Mouse (Mus musculus) forebrain, postnatal 0 days (tissue): ENCODE results near the gene Lgr4. TPM values are rescaled to one million over a fixed set of nuclear protein-coding genes. Genes with fewer than 3 reads are reported as not detected.
A peak's percentile ranks its signal among the peaks of the same experiment; 100 is the strongest.

Source experiments
- ATAC-seq: fragments of 200-750 bp; cut with Nextera tagmentation; 2 replicates; pipeline ENCODE4 v1.8.0; 2017; ENCODE audit warnings: mild to moderate bottlenecking, moderate library complexity
- DNase-seq: peaks from one replicate; pipeline ENCODE4 v3.0.0-alpha.2; 2015
- H3K27ac ChIP-seq: fragments of 300-500 bp; sonication (generic); 2 replicates; pipeline ENCODE4 v1.5.1; 2014; ENCODE audit warnings: low read depth, mild to moderate bottlenecking, antibody characterized with exemption, low read length, moderate library complexity, mixed read lengths
- H3K27me3 ChIP-seq: fragments of 300-500 bp; sonication (generic); 2 replicates; pipeline ENCODE4 v1.6.1; 2014; ENCODE audit warnings: mild to moderate bottlenecking, low read length, mixed read lengths; ENCODE audit not compliant: insufficient read depth
- H3K36me3 ChIP-seq: fragments of 300-500 bp; sonication (generic); 2 replicates; pipeline ENCODE4 v1.6.1; 2014; ENCODE audit warnings: mild to moderate bottlenecking, moderate library complexity; ENCODE audit not compliant: insufficient read depth
- H3K4me1 ChIP-seq: fragments of 300-500 bp; sonication (generic); 2 replicates; pipeline ENCODE4 v1.6.1; 2014; ENCODE audit warnings: antibody characterized with exemption; ENCODE audit not compliant: insufficient read depth
- H3K4me2 ChIP-seq: fragments of 300-500 bp; sonication (generic); 2 replicates; pipeline ENCODE4 v1.6.1; 2014; ENCODE audit warnings: low read depth, mild to moderate bottlenecking, moderate library complexity
- H3K4me3 ChIP-seq: fragments of 300-500 bp; sonication (generic); 2 replicates; pipeline ENCODE4 v1.5.1; 2014; ENCODE audit warnings: low read depth, low read length, mixed read lengths
- H3K9ac ChIP-seq: fragments of 300-500 bp; sonication (generic); 2 replicates; pipeline ENCODE4 v1.6.1; 2014; ENCODE audit warnings: mild to moderate bottlenecking
- H3K9me3 ChIP-seq: fragments of 300-500 bp; sonication (generic); 2 replicates; pipeline ENCODE4 v1.6.1; 2016; ENCODE audit warnings: low read length
- CTCF ChIP-seq: sonication (generic); IDR thresholded peaks from 2 replicates; pipeline ENCODE4 v1.5.1; 2016; ENCODE audit warnings: antibody characterized with exemption, control low read depth, low read depth
- WGBS: fragments of 180-500 bp; shearing (Covaris S2); extraction: QIAGEN DNeasy Blood & Tissue Kit; methylation state at CpG from one replicate; pipeline ENCODE4 v1.1.7; 2014; 5-methylcytosine and 5-hydroxymethylcytosine counted together
- polyA plus RNA-seq: library from polyadenylated mRNA; unstranded; fragments of >200 nt; fragmentation: Nextera tagmentation; extraction: Ambion mirVana; gene quantifications from 2 replicates; pipeline ENCODE4 v1.2.1, GENCODE M21; 2015
- total RNA-seq: library from RNA; depleted of rRNA; stranded (reverse); fragments of >200 nt; gene quantifications from 2 replicates; pipeline ENCODE4 v1.2.3, GENCODE M21; 2014

Gene Lgr4
- total and polyA plus RNA-seq, 2 experiments from 2014 or later = 5.6 to 26.7 TPM

DNA sequence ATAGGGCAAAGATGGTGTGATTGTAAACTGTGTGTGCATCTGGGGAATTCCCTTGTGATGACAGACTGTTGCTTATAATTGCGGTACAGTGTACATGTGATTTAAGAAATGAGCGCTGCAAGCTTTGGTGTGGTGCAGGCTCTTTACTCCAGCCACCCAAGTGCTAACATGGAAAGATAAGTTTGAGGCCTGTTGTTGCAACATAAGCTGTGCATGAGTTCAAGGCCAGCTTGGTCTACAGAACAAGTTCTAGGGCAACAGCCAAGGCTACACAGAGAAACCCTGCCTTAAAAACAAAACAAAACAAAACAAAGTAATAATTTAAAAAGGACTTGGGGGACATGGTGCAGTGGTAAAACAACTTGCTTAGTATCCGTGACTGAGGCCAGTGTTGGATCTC lies 17.7 kb downstream of the Lgr4 start:
- H3K4me1 ChIP-seq = no peaks in the 10 kb centered on the region
- H3K27ac ChIP-seq = no peak overlapping the region
- no peak overlapping the region for H3K9ac ChIP-seq
- 95% methylated on average over 3 of the region's 3 CpGs for WGBS
- DNase-seq (no peak), ATAC-seq (no peak)
- H3K4me2 ChIP-seq = no peak overlapping the region
- H3K4me3 ChIP-seq = no peak overlapping the region
- H3K27me3 ChIP-seq = peaks cover 4% of the 10 kb centered on the region; the same call in 1 of the 2 replicates
- H3K9me3 ChIP-seq = no peaks in the 10 kb centered on the region
- no peak for TF ChIP-seq CTCF
- no peaks in the 10 kb centered on the region for H3K36me3 ChIP-seq

GRCm38 (mm10) chr2:109935754-109936409 lies 18.4 kb downstream of the Lgr4 start:
- ATAC-seq (no peak), DNase-seq (no peak)
- no peak overlapping the region for H3K27ac ChIP-seq
- H3K4me1 ChIP-seq = no peaks in the 10 kb centered on the region
- no peak for TF ChIP-seq CTCF
- H3K9me3 ChIP-seq = no peaks in the 10 kb centered on the region
- 54% methylated on average over 11 of the region's 11 CpGs for WGBS
- H3K9ac ChIP-seq = no peak overlapping the region
- no peaks in the 10 kb centered on the region for H3K36me3 ChIP-seq
- H3K27me3 ChIP-seq = peaks cover 4% of the 10 kb centered on the region; the same call in 1 of the 2 replicates
- H3K4me3 ChIP-seq = no peak overlapping the region
- no peak overlapping the region for H3K4me2 ChIP-seq

GRCm38 (mm10) chr2:109936410-109936755 lies 18.9 kb downstream of the Lgr4 start:
- H3K27me3 ChIP-seq = peaks cover 4% of the 10 kb centered on the region; the same call in 1 of the 2 replicates
- H3K4me3 ChIP-seq = no peak overlapping the region
- WGBS = 30% methylated on average over 2 of the region's 2 CpGs
- no peak overlapping the region for H3K27ac ChIP-seq
- H3K9me3 ChIP-seq = no peaks in the 10 kb centered on the region
- H3K4me2 ChIP-seq = no peak overlapping the region
- H3K4me1 ChIP-seq = no peaks in the 10 kb centered on the region
- ATAC-seq = no peak
- no peak overlapping the region for H3K9ac ChIP-seq
- no peaks in the 10 kb centered on the region for H3K36me3 ChIP-seq
- no peak for TF ChIP-seq CTCF
- no peak for DNase-seq

DNA sequence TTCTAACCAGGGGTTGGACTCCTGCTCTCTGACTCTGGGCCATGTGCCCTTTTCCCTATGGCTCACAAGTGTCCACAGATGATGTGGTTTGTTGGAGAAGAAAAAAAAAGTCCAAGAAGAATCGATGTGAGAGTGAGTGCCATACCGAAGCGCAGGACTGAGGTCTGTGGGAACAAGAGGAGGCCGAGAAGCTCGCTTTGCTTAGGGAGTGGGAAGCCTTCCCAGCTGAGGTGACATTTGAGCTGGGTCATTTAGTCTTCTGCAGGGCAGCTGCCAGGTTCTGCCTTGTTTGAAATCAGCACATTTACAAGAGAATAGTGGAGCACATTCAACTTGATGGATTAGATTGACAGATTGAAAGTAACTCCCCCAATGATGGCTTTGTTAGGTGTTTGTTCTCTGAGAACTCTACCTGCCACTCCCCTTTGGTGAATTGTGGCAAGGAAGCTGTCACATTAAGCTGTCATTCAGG lies 24.6 kb downstream of the Lgr4 start:
- ATAC-seq (peak; percentile 54; the same call in 1 of the 2 replicates), DNase-seq (no peak)
- no peaks in the 10 kb centered on the region for H3K36me3 ChIP-seq
- no peak overlapping the region for H3K4me2 ChIP-seq
- peaks cover 26% of the 10 kb centered on the region for H3K27me3 ChIP-seq
- H3K4me1 ChIP-seq = peaks cover 8% of the 10 kb centered on the region; the same call in 1 of the 2 replicates
- TF ChIP-seq CTCF = no peak
- 16% methylated on average over 5 of the region's 5 CpGs for WGBS
- H3K9me3 ChIP-seq = no peaks in the 10 kb centered on the region
- no peak overlapping the region for H3K9ac ChIP-seq
- no peak overlapping the region for H3K27ac ChIP-seq
- H3K4me3 ChIP-seq = no peak overlapping the region

DNA sequence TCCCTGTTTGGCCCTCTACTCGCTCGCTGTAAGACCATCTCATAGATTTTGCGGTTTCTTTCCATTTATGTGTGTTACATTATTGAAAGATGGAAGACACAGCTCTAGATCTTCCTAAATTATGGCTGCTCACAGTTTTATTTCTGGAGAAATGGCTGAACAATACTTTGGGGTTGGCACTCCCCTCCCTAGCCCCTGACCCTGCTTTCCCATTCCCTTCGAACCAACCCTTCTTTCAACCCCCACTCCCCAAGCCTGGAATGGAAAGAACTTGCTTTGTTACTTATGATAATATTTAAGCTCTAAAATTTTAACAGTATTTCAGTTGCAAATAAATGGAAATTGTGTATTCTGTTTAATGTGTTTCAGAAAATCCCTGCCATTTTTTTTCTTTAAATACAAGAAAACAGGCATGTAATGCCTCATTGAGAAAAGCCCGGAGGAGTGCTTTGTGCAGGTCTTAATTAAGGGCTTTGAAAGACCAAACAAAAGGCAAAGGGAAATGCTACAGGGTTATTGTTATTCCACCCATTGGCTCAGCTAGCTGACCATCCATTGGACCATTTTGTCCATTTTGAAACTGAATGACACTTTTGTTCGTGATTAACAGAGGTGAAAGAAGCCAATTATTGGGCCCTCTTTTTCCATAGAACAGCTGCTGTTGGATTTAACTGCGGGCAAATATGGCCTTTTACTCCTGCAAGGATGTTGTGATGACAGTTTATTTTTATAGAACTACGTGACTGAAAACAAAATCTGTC lies 25.5 kb downstream of the Lgr4 start:
- no peaks in the 10 kb centered on the region for H3K36me3 ChIP-seq
- no peak for TF ChIP-seq CTCF
- no peak overlapping the region for H3K4me3 ChIP-seq
- peaks cover 27% of the 10 kb centered on the region for H3K27me3 ChIP-seq
- WGBS = 19% methylated on average over 8 of the region's 8 CpGs
- H3K4me1 ChIP-seq = peaks cover 8% of the 10 kb centered on the region; the same call in 1 of the 2 replicates
- H3K9ac ChIP-seq = no peak overlapping the region
- H3K27ac ChIP-seq = no peak overlapping the region
- ATAC-seq (peak; percentile 71), DNase-seq (peak; percentile 34)
- no peaks in the 10 kb centered on the region for H3K9me3 ChIP-seq
- no peak overlapping the region for H3K4me2 ChIP-seq

DNA sequence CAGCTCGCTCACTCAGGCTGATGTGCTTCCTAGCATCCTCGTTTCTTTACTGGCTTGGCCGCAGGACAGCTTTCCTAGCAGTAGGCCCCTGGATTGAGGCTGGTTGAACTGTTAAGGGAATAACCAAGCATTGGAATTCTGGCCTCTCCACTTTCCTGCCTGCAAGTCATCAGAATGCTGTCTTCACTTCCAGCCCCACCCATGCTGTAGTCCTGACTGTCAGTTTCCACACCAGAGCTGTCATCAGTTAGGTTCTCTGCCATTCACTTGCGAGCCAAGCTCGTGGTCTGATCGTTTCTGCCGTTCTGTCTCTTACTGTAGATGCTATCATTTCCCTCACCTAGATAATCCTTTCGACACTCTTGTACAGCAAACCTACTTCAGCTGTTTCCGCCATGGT lies 27.5 kb downstream of the Lgr4 start:
- peaks cover 34% of the 10 kb centered on the region for H3K27me3 ChIP-seq
- no peak overlapping the region for H3K4me3 ChIP-seq
- WGBS = 81% methylated on average over 9 of the region's 9 CpGs
- no peak overlapping the region for H3K27ac ChIP-seq
- H3K4me1 ChIP-seq = peaks cover 8% of the 10 kb centered on the region; the same call in 1 of the 2 replicates
- DNase-seq = no peak
- H3K36me3 ChIP-seq = no peaks in the 10 kb centered on the region
- ATAC-seq = no peak
- H3K9me3 ChIP-seq = no peaks in the 10 kb centered on the region
- TF ChIP-seq CTCF = no peak
- H3K4me2 ChIP-seq = no peak overlapping the region
- H3K9ac ChIP-seq = no peak overlapping the region

GRCm38 (mm10) chr2:109945532-109945931 lies 28.1 kb downstream of the Lgr4 start:
- peaks cover 39% of the 10 kb centered on the region for H3K27me3 ChIP-seq
- no peak overlapping the region for H3K27ac ChIP-seq
- no peak for TF ChIP-seq CTCF
- H3K4me2 ChIP-seq = no peak overlapping the region
- DNase-seq (no peak), ATAC-seq (no peak)
- H3K36me3 ChIP-seq = no peaks in the 10 kb centered on the region
- no peak overlapping the region for H3K4me3 ChIP-seq
- peaks cover 8% of the 10 kb centered on the region; the same call in 1 of the 2 replicates for H3K4me1 ChIP-seq
- no peak overlapping the region for H3K9ac ChIP-seq
- 67% methylated on average over 4 of the region's 4 CpGs for WGBS
- no peaks in the 10 kb centered on the region for H3K9me3 ChIP-seq
